Mouse (Mus musculus): ENCODE data around the gene Mgat4b.

DNA sequence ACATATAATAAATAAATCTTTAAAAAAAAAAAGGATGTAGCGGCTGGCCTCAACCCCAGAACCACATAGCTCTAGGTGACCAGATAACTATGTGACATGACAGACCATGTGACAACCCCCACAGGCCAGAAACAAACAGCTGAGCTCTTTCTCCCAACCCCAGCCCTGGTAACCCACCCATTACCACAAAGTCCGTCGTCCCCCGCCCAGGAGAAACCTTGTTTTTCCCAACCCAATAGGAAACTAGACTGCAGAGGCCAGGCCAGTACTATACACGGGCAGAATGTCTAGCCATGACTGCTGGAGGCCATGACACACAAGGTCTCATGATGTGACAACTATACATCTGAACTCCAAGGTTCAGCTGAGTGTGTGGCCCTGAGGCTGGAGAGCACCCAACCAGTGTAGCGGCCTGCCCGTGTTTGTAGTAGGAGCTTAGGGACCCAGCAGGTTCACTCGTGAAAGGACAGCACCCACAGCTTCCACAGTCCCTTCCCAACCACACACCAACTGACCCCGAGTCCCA lies 7.3 kb upstream of the Mgat4b start:
- peak; percentile 50 for TF ChIP-seq POLR2A (IDR thresholded peaks at IDR 0.05; ENCODE audit: insufficient read length, low read depth)
- TF ChIP-seq TCF12 (IDR thresholded peaks at IDR 0.05; ENCODE audit: insufficient read depth, poor library complexity, severe bottlenecking): no peak
- no peak for TF ChIP-seq SRF (IDR thresholded peaks at IDR 0.05; ENCODE audit: control insufficient read depth, insufficient read length, low read depth)
- TF ChIP-seq REST (IDR thresholded peaks at IDR 0.05; ENCODE audit: insufficient read depth, insufficient read length): no peak
- TF ChIP-seq CEBPB (IDR thresholded peaks at IDR 0.05; ENCODE audit: insufficient read depth, poor library complexity, severe bottlenecking): no peak
- no peak for TF ChIP-seq USF1 (IDR thresholded peaks at IDR 0.05; ENCODE audit: low read depth)
- TF ChIP-seq E2F4 (IDR thresholded peaks at IDR 0.05; ENCODE audit: insufficient read depth): no peak
- TF ChIP-seq MYOG (IDR thresholded peaks at IDR 0.05; ENCODE audit: control insufficient read depth in 1 of 3, insufficient read depth in 1 of 3, insufficient read length in 2 of 3, low read depth in 2 of 3): no peak
- TF ChIP-seq POLR2AphosphoS2 (IDR thresholded peaks at IDR 0.05; ENCODE audit: insufficient read length, low read depth): peak; percentile 80
- TF ChIP-seq MAX (IDR thresholded peaks at IDR 0.05; ENCODE audit: low read depth): no peak
